Mouse (Mus musculus): ENCODE results near the gene Atcay.
"Not testable (repeated sequence)": the region's sequence is repeated elsewhere in the genome, so short reads cannot be mapped to it uniquely, and the experiment has no call there.

Atcay gene

GRCm38 (mm10) chr10:81200141-81200540, 30.5 kb downstream of the Atcay start:
- DNase-seq (ENCODE audit: low read depth, low spot score), result no peak

GRCm38 (mm10) chr10:81198990-81199389, 31.6 kb downstream of the Atcay start:
- no peak for DNase-seq (ENCODE audit: low read depth, low spot score)

- no peak for DNase-seq (ENCODE audit: low read depth, low spot score)
Measured at GRCm38 (mm10) chr10:81198230-81198629, 32.4 kb downstream of the Atcay start.

GRCm38 (mm10) chr10:81197305-81197704, 33.3 kb downstream of the Atcay start:
- no peak for DNase-seq (ENCODE audit: low read depth, low spot score)

GRCm38 (mm10) chr10:81196470-81197065, 34.1 kb downstream of the Atcay start:
- DNase-seq (ENCODE audit: low read depth, low spot score), result no peak

GRCm38 (mm10) chr10:81195300-81195699, 35.3 kb downstream of the Atcay start:
- DNase-seq (ENCODE audit: low read depth, low spot score), result no peak

- no peak for DNase-seq (ENCODE audit: low read depth, low spot score)
Measured at GRCm38 (mm10) chr10:81193991-81194774, 36.5 kb downstream of the Atcay start.

- DNase-seq (ENCODE audit: low read depth, low spot score), result no peak
Measured at GRCm38 (mm10) chr10:81192968-81193501, 37.6 kb downstream of the Atcay start.

GRCm38 (mm10) chr10:81192270-81192967, 38.2 kb downstream of the Atcay start:
- DNase-seq (ENCODE audit: low read depth, low spot score), result no peak

GRCm38 (mm10) chr10:81191342-81191982, 39.2 kb downstream of the Atcay start:
- DNase-seq (ENCODE audit: low read depth, low spot score), result no peak

GRCm38 (mm10) chr10:81190912-81191321, 39.7 kb downstream of the Atcay start:
- DNase-seq (ENCODE audit: low read depth, low spot score), result no peak

GRCm38 (mm10) chr10:81190236-81190911, 40.3 kb downstream of the Atcay start:
- DNase-seq (ENCODE audit: low read depth, low spot score), result no peak

GRCm38 (mm10) chr10:81189821-81190220, 40.8 kb downstream of the Atcay start:
- DNase-seq (ENCODE audit: low read depth, low spot score), result no peak

GRCm38 (mm10) chr10:81187161-81187560, 43.5 kb downstream of the Atcay start:
- no peak for DNase-seq (ENCODE audit: low read depth, low spot score)

GRCm38 (mm10) chr10:81184765-81185164, 45.9 kb downstream of the Atcay start:
- DNase-seq (ENCODE audit: low read depth, low spot score), result no peak

GRCm38 (mm10) chr10:81183805-81184204, 46.8 kb downstream of the Atcay start, which contains the start of gene 4930442H23Rik:
4930442H23Rik (minus strand) TSS chr10:81183849.
- DNase-seq (ENCODE audit: low read depth, low spot score), result no peak

- peak; percentile 99 for DNase-seq (ENCODE audit: low read depth, low spot score)
Measured at GRCm38 (mm10) chr10:81182336-81183333, 48.0 kb downstream of the Atcay start, which contains the start of gene Dapk3. Dapk3 (plus strand) TSS chr10:81183005.

GRCm38 (mm10) chr10:81181860-81182259, 48.8 kb downstream of the Atcay start:
- DNase-seq (ENCODE audit: low read depth, low spot score), result not testable (repeated sequence)

- no peak for DNase-seq (ENCODE audit: low read depth, low spot score)
Measured at GRCm38 (mm10) chr10:81180946-81181345, 49.7 kb downstream of the Atcay start.

Data from brain, embryonic 18.5 days (tissue).